Mouse (Mus musculus): ENCODE data around the gene Foxi3. TPM values are rescaled to one million over a fixed set of nuclear protein-coding genes. Genes with fewer than 3 reads are reported as not detected.
A peak's percentile ranks its signal among the peaks of the same experiment; 100 is the strongest.

The Foxi3 gene
- polyA plus RNA-seq, 1 experiment from 2014 or later, result 1.0 TPM

GRCm38 (mm10) chr6:70953274-70953673 is 3.1 kb upstream of the Foxi3 start:
- no peak overlapping the region for H3K27ac ChIP-seq (replicated peaks; ENCODE audit: low read depth, low read length)
- WGBS, result 66% methylated on average over 7 of the region's 7 CpGs
- H3K4me2 ChIP-seq (ENCODE audit: low read depth, low read length), result no peak overlapping the region
- no peaks in the 10 kb centered on the region for H3K36me3 ChIP-seq (ENCODE audit: control insufficient read depth, insufficient read depth, low read length)
- no peaks in the 10 kb centered on the region for H3K4me1 ChIP-seq (ENCODE audit: control insufficient read depth, insufficient read depth, low read length)
- no peak for DNase-seq (ENCODE audit: low spot score)
- peaks cover 56% of the 10 kb centered on the region for H3K27me3 ChIP-seq (replicated peaks; ENCODE audit: control insufficient read depth, insufficient read depth, low read length)
- H3K4me3 ChIP-seq (ENCODE audit: low read depth, low read length), result no peak overlapping the region
- H3K9ac ChIP-seq (ENCODE audit: low read depth, low read length), result no peak overlapping the region
- H3K9me3 ChIP-seq (ENCODE audit: control insufficient read depth, low read length), result no peaks in the 10 kb centered on the region
- no peak for ATAC-seq (ENCODE audit: low read depth)

- ATAC-seq (ENCODE audit: low read depth), result no peak
- no peak overlapping the region for H3K9ac ChIP-seq (ENCODE audit: low read depth, low read length)
- no peak overlapping the region for H3K27ac ChIP-seq (replicated peaks; ENCODE audit: low read depth, low read length)
- peaks cover 63% of the 10 kb centered on the region for H3K27me3 ChIP-seq (replicated peaks; ENCODE audit: control insufficient read depth, insufficient read depth, low read length)
- DNase-seq (ENCODE audit: low spot score), result peak; percentile 75
- no peak overlapping the region for H3K4me3 ChIP-seq (ENCODE audit: low read depth, low read length)
- 4% methylated on average over 6 of the region's 6 CpGs for WGBS
- H3K4me1 ChIP-seq (ENCODE audit: control insufficient read depth, insufficient read depth, low read length), result no peaks in the 10 kb centered on the region
- H3K9me3 ChIP-seq (ENCODE audit: control insufficient read depth, low read length), result no peaks in the 10 kb centered on the region
- no peak overlapping the region for H3K4me2 ChIP-seq (ENCODE audit: low read depth, low read length)
- no peaks in the 10 kb centered on the region for H3K36me3 ChIP-seq (ENCODE audit: control insufficient read depth, insufficient read depth, low read length)
Observed at GRCm38 (mm10) chr6:70954040-70954439, 2.3 kb upstream of the Foxi3 start.

GRCm38 (mm10) chr6:70955291-70955800 is 985 bp upstream of the Foxi3 start:
- DNase-seq (ENCODE audit: low spot score) (no peak), ATAC-seq (ENCODE audit: low read depth) (no peak)
- H3K36me3 ChIP-seq (ENCODE audit: control insufficient read depth, insufficient read depth, low read length), result no peaks in the 10 kb centered on the region
- no peak overlapping the region for H3K27ac ChIP-seq (replicated peaks; ENCODE audit: low read depth, low read length)
- 4% methylated on average over 14 of the region's 14 CpGs for WGBS
- no peak overlapping the region for H3K9ac ChIP-seq (ENCODE audit: low read depth, low read length)
- H3K4me3 ChIP-seq (ENCODE audit: low read depth, low read length), result 0 out of 2 replicates have a peak overlapping the region, but pooled peaks have one; percentile 48
- H3K4me1 ChIP-seq (ENCODE audit: control insufficient read depth, insufficient read depth, low read length), result no peaks in the 10 kb centered on the region
- H3K9me3 ChIP-seq (ENCODE audit: control insufficient read depth, low read length), result no peaks in the 10 kb centered on the region
- H3K27me3 ChIP-seq (replicated peaks; ENCODE audit: control insufficient read depth, insufficient read depth, low read length), result peaks cover 76% of the 10 kb centered on the region
- no peak overlapping the region; the same call in 1 of the 2 replicates for H3K4me2 ChIP-seq (ENCODE audit: low read depth, low read length)

- ATAC-seq (ENCODE audit: low read depth) (no peak), DNase-seq (ENCODE audit: low spot score) (no peak)
- H3K27ac ChIP-seq (replicated peaks; ENCODE audit: low read depth, low read length), result no peak overlapping the region
- no peaks in the 10 kb centered on the region for H3K36me3 ChIP-seq (ENCODE audit: control insufficient read depth, insufficient read depth, low read length)
- H3K27me3 ChIP-seq (replicated peaks; ENCODE audit: control insufficient read depth, insufficient read depth, low read length), result peaks cover 81% of the 10 kb centered on the region
- peak overlapping the region; percentile 85 for H3K4me2 ChIP-seq (ENCODE audit: low read depth, low read length)
- no peaks in the 10 kb centered on the region for H3K4me1 ChIP-seq (ENCODE audit: control insufficient read depth, insufficient read depth, low read length)
- peak overlapping the region; percentile 48 for H3K4me3 ChIP-seq (ENCODE audit: low read depth, low read length)
- no peaks in the 10 kb centered on the region for H3K9me3 ChIP-seq (ENCODE audit: control insufficient read depth, low read length)
- 2% methylated on average over 12 of the region's 12 CpGs for WGBS
- peak overlapping the region; percentile 46; the same call in 1 of the 2 replicates for H3K9ac ChIP-seq (ENCODE audit: low read depth, low read length)
Observed at GRCm38 (mm10) chr6:70955841-70956240, 490 bp upstream of the Foxi3 start.

GRCm38 (mm10) chr6:70956936-70957335 is 605 bp downstream of the Foxi3 start:
- Histone ChIP-seq H3K9me3 (ENCODE audit: control insufficient read depth, low read length) (no peaks in the 10 kb centered on the region), H3K4me2 (ENCODE audit: low read depth, low read length) (peak overlapping the region; percentile 85), H3K4me1 (ENCODE audit: control insufficient read depth, insufficient read depth, low read length) (no peaks in the 10 kb centered on the region), H3K9ac (ENCODE audit: low read depth, low read length) (peak overlapping the region; percentile 46), H3K36me3 (ENCODE audit: control insufficient read depth, insufficient read depth, low read length) (no peaks in the 10 kb centered on the region), H3K4me3 (ENCODE audit: low read depth, low read length) (peak overlapping the region; percentile 48), H3K27ac (replicated peaks; ENCODE audit: low read depth, low read length) (no peak overlapping the region), H3K27me3 (replicated peaks; ENCODE audit: control insufficient read depth, insufficient read depth, low read length) (peaks cover 82% of the 10 kb centered on the region)
- ATAC-seq (ENCODE audit: low read depth), result peak; percentile 35
- DNase-seq (ENCODE audit: low spot score), result no peak
- 1% methylated on average over 29 of the region's 34 CpGs for WGBS

- H3K9ac ChIP-seq (ENCODE audit: low read depth, low read length), result no peak overlapping the region
- H3K4me3 ChIP-seq (ENCODE audit: low read depth, low read length), result peak overlapping the region; percentile 48
- H3K4me2 ChIP-seq (ENCODE audit: low read depth, low read length), result peak overlapping the region; percentile 85
- no peak overlapping the region for H3K27ac ChIP-seq (replicated peaks; ENCODE audit: low read depth, low read length)
- WGBS, result 14% methylated on average over 7 of the region's 7 CpGs
- no peaks in the 10 kb centered on the region for H3K36me3 ChIP-seq (ENCODE audit: control insufficient read depth, insufficient read depth, low read length)
- DNase-seq (ENCODE audit: low spot score) (no peak), ATAC-seq (ENCODE audit: low read depth) (no peak)
- H3K27me3 ChIP-seq (replicated peaks; ENCODE audit: control insufficient read depth, insufficient read depth, low read length), result peaks cover 80% of the 10 kb centered on the region
- H3K4me1 ChIP-seq (ENCODE audit: control insufficient read depth, insufficient read depth, low read length), result no peaks in the 10 kb centered on the region
- no peaks in the 10 kb centered on the region for H3K9me3 ChIP-seq (ENCODE audit: control insufficient read depth, low read length)
Observed at GRCm38 (mm10) chr6:70957341-70957940, 1.1 kb downstream of the Foxi3 start.

GRCm38 (mm10) chr6:70964116-70964830 is 7.9 kb downstream of the Foxi3 start:
- no peak for DNase-seq (ENCODE audit: low spot score)
- Histone ChIP-seq H3K9ac (ENCODE audit: low read depth, low read length) (no peak overlapping the region), H3K27ac (replicated peaks; ENCODE audit: low read depth, low read length) (no peak overlapping the region), H3K4me2 (ENCODE audit: low read depth, low read length) (no peak overlapping the region), H3K4me1 (ENCODE audit: control insufficient read depth, insufficient read depth, low read length) (no peaks in the 10 kb centered on the region), H3K27me3 (replicated peaks; ENCODE audit: control insufficient read depth, insufficient read depth, low read length) (peaks cover 31% of the 10 kb centered on the region), H3K4me3 (ENCODE audit: low read depth, low read length) (no peak overlapping the region), H3K36me3 (ENCODE audit: control insufficient read depth, insufficient read depth, low read length) (no peaks in the 10 kb centered on the region), H3K9me3 (ENCODE audit: control insufficient read depth, low read length) (no peaks in the 10 kb centered on the region)
- WGBS, result 37% methylated on average over 6 of the region's 6 CpGs
- ATAC-seq (ENCODE audit: low read depth), result no peak

- no peak for DNase-seq (ENCODE audit: low spot score)
- Histone ChIP-seq H3K4me1 (ENCODE audit: control insufficient read depth, insufficient read depth, low read length) (no peaks in the 10 kb centered on the region), H3K27me3 (replicated peaks; ENCODE audit: control insufficient read depth, insufficient read depth, low read length) (peaks cover 17% of the 10 kb centered on the region), H3K36me3 (ENCODE audit: control insufficient read depth, insufficient read depth, low read length) (no peaks in the 10 kb centered on the region), H3K4me3 (ENCODE audit: low read depth, low read length) (no peak overlapping the region), H3K27ac (replicated peaks; ENCODE audit: low read depth, low read length) (no peak overlapping the region), H3K9me3 (ENCODE audit: control insufficient read depth, low read length) (no peaks in the 10 kb centered on the region), H3K4me2 (ENCODE audit: low read depth, low read length) (no peak overlapping the region), H3K9ac (ENCODE audit: low read depth, low read length) (no peak overlapping the region)
- WGBS, result 20% methylated on average over 7 of the region's 7 CpGs
- no peak for ATAC-seq (ENCODE audit: low read depth)
Observed at GRCm38 (mm10) chr6:70965694-70966093, 9.4 kb downstream of the Foxi3 start.

Measured in embryonic facial prominence, embryonic 14.5 days (tissue).